Mouse (Mus musculus) embryonic facial prominence, embryonic 12.5 days (tissue): ENCODE results near the gene Il2rg. TPM values are rescaled to one million over a fixed set of nuclear protein-coding genes. Genes with fewer than 3 reads are reported as not detected.

Experiments used
- ATAC-seq: fragments of 200-750 bp; cut with Nextera tagmentation; 2 replicates; pipeline ENCODE4 v1.8.0; 2017; ENCODE audit not compliant: insufficient number of reproducible peaks, insufficient read depth, low FRiP score, low TSS enrichment
- H3K27ac ChIP-seq: fragments of 300-500 bp; sonication (generic); 2 replicates; pipeline ENCODE4 v1.5.1; 2016; ENCODE audit warnings: mild to moderate bottlenecking
- H3K27me3 ChIP-seq: fragments of 300-500 bp; sonication (generic); 2 replicates; pipeline ENCODE4 v1.6.1; 2016; ENCODE audit warnings: mild to moderate bottlenecking, moderate library complexity
- H3K36me3 ChIP-seq: fragments of 300-500 bp; sonication (generic); 2 replicates; pipeline ENCODE4 v1.6.1; 2016; ENCODE audit warnings: mild to moderate bottlenecking
- H3K4me1 ChIP-seq: fragments of 300-500 bp; sonication (generic); 2 replicates; pipeline ENCODE4 v1.6.1; 2016
- H3K4me2 ChIP-seq: fragments of 300-500 bp; sonication (generic); replicated peaks from 2 replicates; pipeline ENCODE4 v1.6.1; 2016; ENCODE audit warnings: mild to moderate bottlenecking, moderate library complexity
- H3K4me3 ChIP-seq: fragments of 300-500 bp; sonication (generic); 2 replicates; pipeline ENCODE4 v1.5.1; 2016; ENCODE audit warnings: mild to moderate bottlenecking
- H3K9ac ChIP-seq: fragments of 300-500 bp; sonication (generic); 2 replicates; pipeline ENCODE4 v1.6.1; 2016; ENCODE audit warnings: mild to moderate bottlenecking, moderate library complexity
- H3K9me3 ChIP-seq: fragments of 300-500 bp; sonication (generic); 2 replicates; pipeline ENCODE4 v1.6.1; 2016; ENCODE audit warnings: mild to moderate bottlenecking, moderate library complexity
- WGBS: fragments of 180-500 bp; shearing (Covaris S2); methylation state at CpG from one replicate; pipeline ENCODE4 v1.1.7; 2016; 5-methylcytosine and 5-hydroxymethylcytosine counted together
- polyA plus RNA-seq: library from polyadenylated mRNA; unstranded; fragments of >200 nt; fragmentation: Nextera tagmentation; extraction: Ambion mirVana; gene quantifications from 2 replicates; pipeline ENCODE4 v1.2.1, GENCODE M21; 2016

The Il2rg gene
- polyA plus RNA-seq, 1 experiment from 2014 or later = 5.4 TPM

- H3K9ac ChIP-seq = no peak overlapping the region
- no peak for ATAC-seq
Measured at GRCm38 (mm10) chrX:101288432-101288831, 20.4 kb upstream of the Il2rg start.

DNA sequence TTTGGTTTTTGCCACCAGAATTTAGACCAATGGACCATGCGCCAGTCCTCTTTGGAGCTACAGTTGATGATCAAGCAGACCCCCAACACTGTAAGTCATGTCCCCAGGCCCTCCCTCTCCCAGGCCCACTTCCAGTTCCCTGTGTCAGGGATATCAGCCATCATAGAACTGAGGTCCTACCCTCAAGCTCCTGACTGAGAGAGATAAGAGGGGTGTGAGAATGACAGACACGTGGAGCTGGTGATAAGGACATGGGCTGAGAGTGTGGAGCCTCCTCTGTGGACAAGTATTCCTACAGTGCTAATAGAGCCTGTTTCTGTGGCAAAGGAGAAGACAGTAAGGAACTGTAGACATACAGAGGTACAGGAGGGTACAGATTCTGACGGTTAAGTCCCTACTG is 19.5 kb upstream of the Il2rg start:
- Histone ChIP-seq H3K9me3 (no peaks in the 10 kb centered on the region), H3K4me3 (no peak overlapping the region), H3K9ac (no peak overlapping the region), H3K4me2 (no peak overlapping the region), H3K4me1 (no peaks in the 10 kb centered on the region), H3K27ac (no peak overlapping the region), H3K36me3 (peaks cover 45% of the 10 kb centered on the region), H3K27me3 (peaks cover 3% of the 10 kb centered on the region; the same call in 1 of the 2 replicates)
- WGBS = 93% methylated on average over 3 of the region's 3 CpGs
- ATAC-seq = no peak

More at GRCm38 (mm10) chrX:101288432-101288831, 20.4 kb upstream of the Il2rg start:
- Histone ChIP-seq H3K27ac (no peak overlapping the region), H3K27me3 (peaks cover 3% of the 10 kb centered on the region; the same call in 1 of the 2 replicates), H3K36me3 (peaks cover 42% of the 10 kb centered on the region), H3K9me3 (no peaks in the 10 kb centered on the region), H3K4me1 (no peaks in the 10 kb centered on the region), H3K4me3 (no peak overlapping the region), H3K4me2 (no peak overlapping the region)
- WGBS = 92% methylated on average over 6 of the region's 6 CpGs

DNA sequence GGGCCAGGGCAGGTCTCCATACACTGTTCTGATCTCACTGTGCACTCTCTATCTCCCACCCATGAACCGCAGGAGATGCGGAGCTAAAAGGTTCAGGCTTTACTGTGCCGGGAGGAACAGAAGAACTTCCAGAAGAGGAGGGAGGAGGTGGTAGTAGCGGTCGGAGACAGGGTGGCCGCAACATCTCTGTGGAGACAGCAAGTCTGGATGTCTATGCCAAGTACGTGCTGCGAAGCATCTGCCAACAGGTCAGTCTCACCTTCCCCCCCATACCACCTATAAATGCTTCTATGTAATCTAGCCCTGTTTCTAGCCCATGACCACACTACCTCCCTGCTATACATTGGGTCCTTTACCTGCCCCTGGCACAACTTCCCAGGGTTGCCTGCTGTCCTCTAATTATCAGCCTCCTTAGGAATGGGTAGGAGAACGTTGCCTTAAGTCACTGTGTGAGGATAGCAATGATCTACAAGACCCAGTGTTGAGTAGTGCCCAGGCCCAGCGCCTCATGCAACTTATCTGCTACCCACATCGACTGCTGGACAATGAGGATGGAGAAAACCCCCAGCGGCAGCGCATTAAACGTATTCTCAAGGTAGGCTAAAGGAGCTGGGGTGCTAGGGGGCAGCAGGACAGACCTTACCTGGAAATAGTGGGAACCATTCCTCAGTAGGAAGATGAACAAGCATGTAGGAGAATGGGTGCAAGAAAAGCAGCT is 18.1 kb upstream of the Il2rg start:
- Histone ChIP-seq H3K9me3 (no peaks in the 10 kb centered on the region), H3K4me1 (no peaks in the 10 kb centered on the region), H3K27me3 (0 out of 2 replicates have a peak, but pooled peaks cover 3% of the 10 kb centered on the region), H3K4me2 (no peak overlapping the region), H3K4me3 (no peak overlapping the region), H3K36me3 (peaks cover 56% of the 10 kb centered on the region), H3K9ac (no peak overlapping the region), H3K27ac (no peak overlapping the region)
- no peak for ATAC-seq
- 94% methylated on average over 14 of the region's 14 CpGs for WGBS

DNA sequence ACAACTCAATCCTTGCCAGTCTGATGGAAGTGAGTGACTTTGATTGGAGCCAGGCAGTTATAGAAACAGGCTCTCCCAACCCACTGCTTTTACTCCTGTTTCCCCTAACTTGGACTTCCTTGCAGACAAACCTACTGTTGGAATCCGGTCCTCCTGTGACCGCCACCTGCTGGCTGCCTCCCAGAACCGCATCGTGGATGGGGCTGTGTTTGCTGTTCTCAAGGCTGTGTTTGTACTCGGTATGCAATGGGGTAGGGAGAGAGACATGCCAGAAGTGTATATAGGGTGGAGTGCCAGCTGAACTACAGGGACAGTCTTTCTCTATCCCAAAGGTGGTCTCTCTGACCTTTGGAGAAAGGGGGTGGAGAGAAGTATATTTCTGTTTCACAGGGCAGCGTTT is 17.5 kb upstream of the Il2rg start:
- Histone ChIP-seq H3K4me2 (no peak overlapping the region), H3K9me3 (no peaks in the 10 kb centered on the region), H3K27me3 (0 out of 2 replicates have a peak, but pooled peaks cover 3% of the 10 kb centered on the region), H3K4me1 (no peaks in the 10 kb centered on the region), H3K27ac (no peak overlapping the region), H3K9ac (no peak overlapping the region), H3K36me3 (peaks cover 56% of the 10 kb centered on the region), H3K4me3 (no peak overlapping the region)
- no peak for ATAC-seq
- WGBS = 25% methylated on average over 6 of the region's 6 CpGs

DNA sequence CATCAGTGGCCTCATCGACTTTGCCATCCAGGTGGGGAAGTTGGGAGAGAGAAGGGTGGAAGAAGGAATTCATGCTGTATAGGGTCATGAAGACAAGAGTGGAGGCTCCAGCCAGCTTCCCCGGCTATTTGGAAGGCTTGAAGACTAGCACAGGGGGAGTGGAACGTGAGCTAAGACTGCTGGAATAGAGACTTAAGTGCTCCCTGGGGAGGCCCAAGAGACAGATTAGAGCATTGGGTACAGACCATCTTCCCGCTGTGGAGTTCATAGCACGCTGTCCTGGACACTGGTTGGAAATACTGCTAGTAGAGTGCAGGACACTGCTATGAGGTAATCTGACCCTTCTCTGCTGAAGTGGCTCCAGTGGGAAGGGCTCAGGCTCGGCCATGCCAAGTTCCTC is 14.8 kb upstream of the Il2rg start:
- H3K4me2 ChIP-seq = no peak overlapping the region
- no peaks in the 10 kb centered on the region for H3K9me3 ChIP-seq
- peaks cover 49% of the 10 kb centered on the region for H3K36me3 ChIP-seq
- no peak overlapping the region for H3K9ac ChIP-seq
- no peak overlapping the region for H3K27ac ChIP-seq
- ATAC-seq = no peak
- H3K4me1 ChIP-seq = no peaks in the 10 kb centered on the region
- 77% methylated on average over 6 of the region's 6 CpGs for WGBS
- H3K27me3 ChIP-seq = 0 out of 2 replicates have a peak, but pooled peaks cover 3% of the 10 kb centered on the region
- H3K4me3 ChIP-seq = no peak overlapping the region

- peak within 1 kb of the TSS; percentile 59 for H3K9ac ChIP-seq
- H3K27me3 ChIP-seq = 0 out of 2 replicates have a peak, but pooled peaks cover 8% of the 10 kb centered on the region
- H3K4me2 ChIP-seq = peak within 1 kb of the TSS; percentile 51
- peaks cover 6% of the 10 kb centered on the region for H3K36me3 ChIP-seq
- H3K27ac ChIP-seq = peak within 1 kb of the TSS; percentile 84
- no peaks in the 10 kb centered on the region for H3K9me3 ChIP-seq
- peak within 1 kb of the TSS; percentile 55 for H3K4me3 ChIP-seq
- peak; percentile 97 for ATAC-seq
- no peaks in the 10 kb centered on the region; the same call in 1 of the 2 replicates for H3K4me1 ChIP-seq
- WGBS = 19% methylated on average over 54 of the region's 54 CpGs
Measured at GRCm38 (mm10) chrX:101273875-101274738, 6.1 kb upstream of the Il2rg start, which contains the start of gene Med12. Med12 (plus strand) TSS chrX:101274030.

GRCm38 (mm10) chrX:101273410-101273809 is 5.4 kb upstream of the Il2rg start:
- Histone ChIP-seq H3K4me1 (no peaks in the 10 kb centered on the region; the same call in 1 of the 2 replicates), H3K4me3 (peak overlapping the region; percentile 55), H3K36me3 (peaks cover 6% of the 10 kb centered on the region; the same call in 1 of the 2 replicates), H3K9ac (peak overlapping the region; percentile 36), H3K4me2 (peak overlapping the region; percentile 51), H3K9me3 (no peaks in the 10 kb centered on the region), H3K27me3 (0 out of 2 replicates have a peak, but pooled peaks cover 8% of the 10 kb centered on the region), H3K27ac (no peak overlapping the region; the same call in 1 of the 2 replicates)
- ATAC-seq = no peak
- WGBS = 24% methylated on average over 6 of the region's 6 CpGs

- no peak within 1 kb of the TSS for H3K27ac ChIP-seq
- no peak within 1 kb of the TSS for H3K4me2 ChIP-seq
- 0 out of 2 replicates have a peak, but pooled peaks cover under 1% of the 10 kb centered on the region for H3K27me3 ChIP-seq
- no peak within 1 kb of the TSS for H3K9ac ChIP-seq
- H3K4me1 ChIP-seq = no peaks in the 10 kb centered on the region
- 45% methylated on average over 3 of the region's 3 CpGs for WGBS
- no peaks in the 10 kb centered on the region for H3K36me3 ChIP-seq
- H3K4me3 ChIP-seq = no peak within 1 kb of the TSS
- H3K9me3 ChIP-seq = no peaks in the 10 kb centered on the region
- ATAC-seq = no peak
Measured at GRCm38 (mm10) chrX:101268755-101269124, 685 bp upstream of the Il2rg start, which contains the start of gene Gm20489. Gm20489 (minus strand) TSS chrX:101269023.

DNA sequence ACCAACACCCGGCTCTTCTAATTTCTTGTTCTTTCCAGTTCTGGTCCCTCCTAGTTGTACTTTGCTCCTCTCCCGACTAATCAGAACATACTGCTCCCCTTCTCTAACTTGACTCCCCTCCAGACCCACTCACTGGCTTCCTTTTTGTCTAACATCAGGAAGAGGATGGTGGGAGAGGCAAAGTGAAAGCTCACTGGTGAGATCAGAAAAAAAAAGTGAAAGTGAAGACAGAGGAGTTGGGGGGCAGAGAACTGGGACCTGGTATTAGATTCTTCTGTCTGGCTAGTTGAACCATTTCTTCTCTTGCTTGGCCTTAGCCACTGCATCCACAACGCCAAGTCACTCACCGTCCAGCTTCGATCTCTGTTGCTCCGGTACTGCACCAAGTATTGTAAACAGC is 1.4 kb downstream of the Il2rg start:
- WGBS = 96% methylated on average over 6 of the region's 6 CpGs
- Histone ChIP-seq H3K4me1 (no peaks in the 10 kb centered on the region), H3K27me3 (no peaks in the 10 kb centered on the region), H3K4me3 (no peak overlapping the region), H3K36me3 (no peaks in the 10 kb centered on the region), H3K4me2 (no peak overlapping the region), H3K27ac (no peak overlapping the region), H3K9me3 (no peaks in the 10 kb centered on the region), H3K9ac (no peak overlapping the region)
- ATAC-seq = no peak

GRCm38 (mm10) chrX:101263892-101264291 is 4.2 kb downstream of the Il2rg start, which contains the start of gene Gm614:
Gm614 (minus strand) TSS chrX:101263992.
- Histone ChIP-seq H3K4me2 (no peak within 1 kb of the TSS), H3K27me3 (no peaks in the 10 kb centered on the region), H3K9me3 (no peaks in the 10 kb centered on the region), H3K27ac (no peak within 1 kb of the TSS), H3K36me3 (0 out of 2 replicates have a peak, but pooled peaks cover under 1% of the 10 kb centered on the region), H3K4me1 (0 out of 2 replicates have a peak, but pooled peaks cover 4% of the 10 kb centered on the region), H3K9ac (no peak within 1 kb of the TSS), H3K4me3 (no peak within 1 kb of the TSS)
- ATAC-seq = no peak
- 89% methylated on average over 1 of the region's 1 CpGs for WGBS
